Mouse (Mus musculus): ENCODE measurements at regions not wholly inside any gene's neighbourhood (a gene's known extent, or its start where the extent isn't known, plus 50 kb on each side); places are given as distances from the start of the nearest gene placed in this dataset.

DNA sequence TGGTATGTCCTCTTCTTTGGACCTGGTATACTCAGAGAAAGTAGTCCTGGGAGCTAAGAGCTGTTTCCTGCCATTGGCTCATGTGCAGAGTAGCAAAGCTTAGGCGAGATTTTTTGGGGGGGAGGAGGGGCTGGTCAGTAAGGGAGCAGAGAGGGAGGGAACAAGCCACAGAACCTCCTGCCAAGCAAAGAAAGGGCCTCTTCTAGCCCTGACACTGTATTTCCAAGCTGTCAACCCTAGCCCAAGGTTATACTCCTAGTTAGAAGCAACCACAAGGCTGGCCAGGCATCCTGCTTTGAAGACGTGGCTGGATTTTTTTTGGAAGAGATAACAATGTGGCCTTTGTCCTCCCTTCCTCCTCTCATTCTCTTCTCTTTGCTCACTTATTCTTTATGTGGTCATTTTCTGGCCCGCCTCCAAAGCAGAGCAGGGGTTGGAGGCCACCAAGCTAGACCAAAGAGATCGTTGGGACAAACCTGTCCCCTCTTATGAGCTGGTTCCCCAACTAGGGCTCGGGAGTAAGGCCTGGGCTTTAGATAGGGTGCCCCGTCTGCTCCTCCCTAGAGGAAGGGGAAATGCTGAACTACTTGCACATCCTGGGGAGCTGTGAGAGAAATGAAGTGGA, 146.4 kb downstream of the Pja1 start:
- Histone ChIP-seq H3K4me1 (ENCODE audit: control insufficient read depth, insufficient read depth, low read length) (no peaks in the 10 kb centered on the region; the same call in 1 of the 2 replicates), H3K4me3 (replicated peaks; ENCODE audit: control insufficient read depth, low read depth, low read length) (no peak overlapping the region), H3K27ac (ENCODE audit: control insufficient read depth, insufficient read depth, low read depth, low read length, poor library complexity) (no peak overlapping the region)
- WGBS, result 41% methylated on average over 6 of the region's 6 CpGs
- TF ChIP-seq CTCF (IDR thresholded peaks at IDR 0.05; ENCODE audit: control insufficient read depth, insufficient read depth, low read length) (no peak), POLR2A (IDR thresholded peaks at IDR 0.05; ENCODE audit: borderline replicate concordance, control insufficient read depth, low read depth, low read length) (no peak)

DNA sequence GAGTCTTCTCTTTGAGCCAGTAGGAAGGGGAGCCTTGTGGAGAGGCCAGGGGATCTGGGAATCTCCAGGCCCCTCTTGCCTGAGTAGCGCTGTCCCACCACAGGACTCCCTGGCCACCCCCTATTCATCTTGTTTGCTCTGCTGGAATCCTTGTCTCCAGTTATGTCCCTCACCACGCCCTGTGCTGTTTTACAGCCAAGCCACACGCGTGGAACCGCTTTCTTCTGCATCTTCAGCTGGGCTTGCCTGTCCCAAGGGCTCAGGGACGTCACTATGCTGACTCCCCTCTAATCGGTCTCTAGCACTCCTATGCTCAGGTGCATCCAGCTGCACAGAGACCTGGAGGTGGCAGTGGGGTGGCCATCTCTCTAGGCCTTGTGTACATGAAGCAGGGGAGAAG, 151.3 kb downstream of the Pja1 start:
- TF ChIP-seq POLR2A (IDR thresholded peaks at IDR 0.05; ENCODE audit: borderline replicate concordance, control insufficient read depth, low read depth, low read length), result no peak
- WGBS, result 81% methylated on average over 7 of the region's 7 CpGs
- Histone ChIP-seq H3K4me3 (replicated peaks; ENCODE audit: control insufficient read depth, low read depth, low read length) (no peak overlapping the region), H3K27ac (ENCODE audit: control insufficient read depth, insufficient read depth, low read depth, low read length, poor library complexity) (no peak overlapping the region), H3K4me1 (ENCODE audit: control insufficient read depth, insufficient read depth, low read length) (no peaks in the 10 kb centered on the region)

GRCm38 (mm10) chrX:99319163-99319562, 151.9 kb downstream of the Pja1 start:
- WGBS, result 74% methylated on average over 6 of the region's 6 CpGs
- no peak for TF ChIP-seq CTCF (IDR thresholded peaks at IDR 0.05; ENCODE audit: control insufficient read depth, insufficient read depth, low read length)
- no peak for TF ChIP-seq POLR2A (IDR thresholded peaks at IDR 0.05; ENCODE audit: borderline replicate concordance, control insufficient read depth, low read depth, low read length)
- no peak overlapping the region for H3K27ac ChIP-seq (ENCODE audit: control insufficient read depth, insufficient read depth, low read depth, low read length, poor library complexity)
- no peaks in the 10 kb centered on the region for H3K4me1 ChIP-seq (ENCODE audit: control insufficient read depth, insufficient read depth, low read length)
- no peak overlapping the region for H3K4me3 ChIP-seq (replicated peaks; ENCODE audit: control insufficient read depth, low read depth, low read length)

DNA sequence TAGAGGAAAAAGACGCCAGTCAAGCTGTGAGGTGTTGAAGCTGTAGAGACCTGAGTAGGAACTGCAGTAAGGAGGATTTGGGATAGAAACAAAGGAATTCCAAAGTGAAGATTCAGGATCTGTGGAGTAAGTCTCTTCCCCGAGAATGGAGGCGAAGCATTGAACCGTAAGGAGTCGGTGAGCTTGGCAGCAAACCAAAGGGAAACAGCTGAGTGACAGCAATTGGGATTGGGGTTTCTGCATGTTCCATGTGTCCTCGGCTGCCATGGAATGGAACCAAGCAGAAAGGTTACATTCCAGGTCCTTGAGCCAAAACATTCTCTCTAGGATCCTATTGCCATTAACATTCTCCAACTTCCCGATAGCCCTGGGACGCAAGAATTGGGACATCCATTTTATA, 152.9 kb downstream of the Pja1 start:
- Histone ChIP-seq H3K4me3 (replicated peaks; ENCODE audit: control insufficient read depth, low read depth, low read length) (no peak overlapping the region), H3K27ac (ENCODE audit: control insufficient read depth, insufficient read depth, low read depth, low read length, poor library complexity) (no peak overlapping the region), H3K4me1 (ENCODE audit: control insufficient read depth, insufficient read depth, low read length) (no peaks in the 10 kb centered on the region)
- no peak for TF ChIP-seq POLR2A (IDR thresholded peaks at IDR 0.05; ENCODE audit: borderline replicate concordance, control insufficient read depth, low read depth, low read length)
- TF ChIP-seq CTCF (IDR thresholded peaks at IDR 0.05; ENCODE audit: control insufficient read depth, insufficient read depth, low read length), result no peak
- 86% methylated on average over 8 of the region's 8 CpGs for WGBS

DNA sequence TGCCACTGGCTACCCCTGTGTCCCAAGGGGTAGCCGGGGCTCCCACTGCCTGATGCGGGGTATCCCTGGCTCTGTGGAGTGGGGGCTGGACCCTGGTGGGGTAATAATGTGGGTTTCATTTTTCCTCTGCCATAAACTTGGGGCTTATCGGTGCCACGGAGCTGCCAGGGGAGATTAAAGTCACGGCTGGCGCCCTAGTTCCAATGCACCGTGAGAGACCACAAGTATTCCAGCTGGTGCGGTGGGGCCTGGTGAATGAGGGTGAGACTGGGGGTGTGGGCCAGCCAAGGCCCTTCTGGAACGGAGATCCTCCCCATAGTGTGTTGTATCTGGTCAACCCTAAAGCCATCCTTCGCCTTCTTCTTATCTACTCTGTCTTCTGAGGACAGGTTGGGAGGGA, 153.3 kb downstream of the Pja1 start:
- no peak overlapping the region for H3K27ac ChIP-seq (ENCODE audit: control insufficient read depth, insufficient read depth, low read depth, low read length, poor library complexity)
- TF ChIP-seq CTCF (IDR thresholded peaks at IDR 0.05; ENCODE audit: control insufficient read depth, insufficient read depth, low read length) (no peak), POLR2A (IDR thresholded peaks at IDR 0.05; ENCODE audit: borderline replicate concordance, control insufficient read depth, low read depth, low read length) (no peak)
- 86% methylated on average over 10 of the region's 10 CpGs for WGBS
- H3K4me3 ChIP-seq (replicated peaks; ENCODE audit: control insufficient read depth, low read depth, low read length), result no peak overlapping the region
- no peaks in the 10 kb centered on the region for H3K4me1 ChIP-seq (ENCODE audit: control insufficient read depth, insufficient read depth, low read length)

DNA sequence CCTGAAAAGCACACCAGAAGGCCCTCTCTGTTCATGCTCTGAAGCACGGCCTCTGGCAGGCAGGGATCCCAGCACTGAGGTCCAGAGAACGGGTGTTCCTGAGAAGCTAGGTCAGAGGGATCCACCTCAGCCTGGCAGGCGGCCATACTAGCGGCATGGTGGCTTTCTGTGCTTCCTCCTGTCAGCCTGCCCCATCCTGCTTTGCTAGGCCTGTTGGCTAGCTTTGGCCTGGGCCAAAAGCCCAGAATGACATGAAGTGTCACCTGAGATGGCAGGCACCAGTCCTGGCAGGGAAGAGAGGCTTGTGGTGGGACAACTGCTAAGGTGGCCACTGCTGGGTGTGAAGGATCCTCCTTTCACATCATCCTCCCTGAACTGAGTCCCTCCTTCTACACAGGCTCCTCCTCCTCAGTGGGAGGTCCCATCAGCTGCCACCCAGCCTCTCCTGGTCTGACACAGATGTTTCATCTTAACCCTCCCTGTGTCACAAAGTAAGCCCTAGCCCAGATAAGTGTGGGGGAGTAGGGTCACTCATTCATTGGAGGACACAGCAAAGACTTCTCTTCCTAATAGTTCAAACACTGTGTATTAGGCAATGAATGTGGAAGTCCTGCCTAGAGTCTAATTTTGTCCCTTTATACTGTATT, 154.5 kb downstream of the Pja1 start:
- TF ChIP-seq CTCF (IDR thresholded peaks at IDR 0.05; ENCODE audit: control insufficient read depth, insufficient read depth, low read length) (no peak), POLR2A (IDR thresholded peaks at IDR 0.05; ENCODE audit: borderline replicate concordance, control insufficient read depth, low read depth, low read length) (no peak)
- WGBS, result 27% methylated on average over 4 of the region's 4 CpGs
- no peak overlapping the region for H3K27ac ChIP-seq (ENCODE audit: control insufficient read depth, insufficient read depth, low read depth, low read length, poor library complexity)
- H3K4me1 ChIP-seq (ENCODE audit: control insufficient read depth, insufficient read depth, low read length), result no peaks in the 10 kb centered on the region
- H3K4me3 ChIP-seq (replicated peaks; ENCODE audit: control insufficient read depth, low read depth, low read length), result no peak overlapping the region

DNA sequence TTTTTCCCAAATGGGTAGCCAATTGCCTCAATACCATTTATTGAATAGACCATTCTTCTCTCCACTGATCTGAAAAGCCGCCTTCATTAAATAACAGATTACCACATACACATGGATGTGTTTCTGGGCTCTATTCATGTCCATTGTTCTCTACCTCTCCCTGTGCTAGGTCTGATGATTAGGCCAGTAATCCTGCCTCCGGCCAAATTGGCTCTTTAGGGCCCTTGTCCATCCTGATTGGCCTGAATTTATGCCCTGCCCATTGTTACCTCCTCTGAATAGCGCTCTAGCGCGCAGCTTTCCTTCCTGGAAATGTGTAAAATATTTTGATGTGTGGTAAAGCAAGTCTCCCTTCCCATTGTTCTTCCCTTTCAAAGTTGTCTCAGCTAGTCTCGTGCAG, 163.2 kb downstream of the Efnb1 start:
- WGBS, result 67% methylated on average over 6 of the region's 6 CpGs
- Histone ChIP-seq H3K4me1 (ENCODE audit: control insufficient read depth, insufficient read depth, low read length) (no peaks in the 10 kb centered on the region), H3K4me3 (replicated peaks; ENCODE audit: control insufficient read depth, low read depth, low read length) (no peak overlapping the region), H3K27ac (ENCODE audit: control insufficient read depth, insufficient read depth, low read depth, low read length, poor library complexity) (no peak overlapping the region)
- TF ChIP-seq CTCF (IDR thresholded peaks at IDR 0.05; ENCODE audit: control insufficient read depth, insufficient read depth, low read length) (no peak), POLR2A (IDR thresholded peaks at IDR 0.05; ENCODE audit: borderline replicate concordance, control insufficient read depth, low read depth, low read length) (no peak)

GRCm38 (mm10) chrX:99294726-99295125, 158.8 kb downstream of the Efnb1 start:
- no peak for TF ChIP-seq CTCF (IDR thresholded peaks at IDR 0.05; ENCODE audit: control insufficient read depth, insufficient read depth, low read length)
- TF ChIP-seq POLR2A (IDR thresholded peaks at IDR 0.05; ENCODE audit: borderline replicate concordance, control insufficient read depth, low read depth, low read length), result no peak
- H3K4me3 ChIP-seq (replicated peaks; ENCODE audit: control insufficient read depth, low read depth, low read length), result no peak overlapping the region
- WGBS, result 78% methylated on average over 8 of the region's 8 CpGs
- no peak overlapping the region for H3K27ac ChIP-seq (ENCODE audit: control insufficient read depth, insufficient read depth, low read depth, low read length, poor library complexity)
- no peaks in the 10 kb centered on the region for H3K4me1 ChIP-seq (ENCODE audit: control insufficient read depth, insufficient read depth, low read length)

DNA sequence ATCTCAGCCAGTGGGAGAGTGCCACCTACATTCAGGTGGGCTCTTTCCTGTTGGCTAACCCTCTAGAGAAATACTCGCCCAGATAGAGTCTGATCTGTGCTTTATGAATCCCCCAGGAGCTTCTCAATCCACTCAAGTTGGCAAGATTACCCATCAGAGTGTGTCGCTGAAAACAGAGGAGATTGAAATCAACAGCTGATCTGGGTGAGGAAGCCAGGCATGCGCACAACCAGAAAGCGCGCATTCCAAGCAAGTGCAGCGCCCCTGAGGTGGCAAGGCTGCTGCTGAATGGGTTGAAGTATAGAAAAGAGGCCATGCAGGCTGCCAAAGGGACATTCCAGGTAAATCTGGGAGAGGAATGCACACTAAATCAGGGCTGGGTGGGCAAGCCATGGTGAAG, 158.0 kb downstream of the Efnb1 start:
- no peak overlapping the region for H3K4me3 ChIP-seq (replicated peaks; ENCODE audit: control insufficient read depth, low read depth, low read length)
- 66% methylated on average over 6 of the region's 6 CpGs for WGBS
- H3K4me1 ChIP-seq (ENCODE audit: control insufficient read depth, insufficient read depth, low read length), result no peaks in the 10 kb centered on the region
- H3K27ac ChIP-seq (ENCODE audit: control insufficient read depth, insufficient read depth, low read depth, low read length, poor library complexity), result no peak overlapping the region
- TF ChIP-seq CTCF (IDR thresholded peaks at IDR 0.05; ENCODE audit: control insufficient read depth, insufficient read depth, low read length) (no peak), POLR2A (IDR thresholded peaks at IDR 0.05; ENCODE audit: borderline replicate concordance, control insufficient read depth, low read depth, low read length) (no peak)
